Mouse (Mus musculus) heart, postnatal 10 days (tissue): ENCODE measurements around the gene Slc16a3. TPM values are rescaled to one million over a fixed set of nuclear protein-coding genes. Genes with fewer than 3 reads are reported as not detected.

Source experiments
- DNase-seq, 2 experiments: peaks; one replicate each; pipeline ENCODE4 v3.0.0; 2021
- intact Hi-C: fragments of 180-260 bp; cut with DNase I; formaldehyde crosslinking; loops from one replicate; pipeline ENCODE4 v1.15.1; 2025
- total RNA-seq, 2 experiments: library from RNA; stranded (reverse); gene quantifications; 2 replicates each; pipeline ENCODE4 v1.2.3; 2021

The Slc16a3 gene
- total RNA-seq, 2 experiments from 2014 or later, result 4.0 to 4.4 TPM

- intact Hi-C loops, result no loop called here
- DNase-seq, result no peak
Measured at GRCm38 (mm10) chr11:121006184-121006583, 57.9 kb downstream of the Slc16a3 start.

GRCm38 (mm10) chr11:121010044-121010755 is 61.9 kb downstream of the Slc16a3 start:
- DNase-seq, result no peak
- intact Hi-C loops, result no loop called here

Other genes with a start within 250 kb of the Slc16a3 start
- 10 to 100 TPM; 38.1 to 40.6 TPM for gene Cenpx, start 234.7 kb upstream of the Slc16a3 start, total RNA-seq
- 10 to 100 TPM in 1 of 2 experiments, 1 to 10 TPM in 1; 9.7 to 10.1 TPM for gene Lrrc45, start 234.6 kb upstream of the Slc16a3 start, total RNA-seq
- gene Rac3, start 227.0 kb upstream of the Slc16a3 start, total RNA-seq, result 1 to 10 TPM; 1.4 to 1.7 TPM
- gene Dcxr, start 221.2 kb upstream of the Slc16a3 start, total RNA-seq, result 1 to 10 TPM; 3.2 to 4.1 TPM
- 10 to 100 TPM in 1 of 2 experiments, 1 to 10 TPM in 1; 8.3 to 14.4 TPM for gene Cbr2, start 216.4 kb upstream of the Slc16a3 start, total RNA-seq
- 10 to 100 TPM; 20.1 to 21.0 TPM for gene Hmga1b, start 185.7 kb upstream of the Slc16a3 start, total RNA-seq
- gene Rfng, start 164.3 kb upstream of the Slc16a3 start, total RNA-seq, result 10 to 100 TPM; 12.2 to 12.5 TPM
- gene Gps1, start 164.2 kb upstream of the Slc16a3 start, total RNA-seq, result 10 to 100 TPM; 61.7 to 69.1 TPM
- 10 to 100 TPM; 33.1 to 34.8 TPM for gene Dus1l, start 152.1 kb upstream of the Slc16a3 start, total RNA-seq
- gene Fasn, start 123.9 kb upstream of the Slc16a3 start, total RNA-seq, result 10 to 100 TPM; 27.4 to 33.8 TPM
- gene Ccdc57, start 15.6 kb upstream of the Slc16a3 start, total RNA-seq, result 1 to 10 TPM; 1.7 to 1.8 TPM
- 10 to 100 TPM; 86.0 to 89.5 TPM for gene Csnk1d, start 42.9 kb downstream of the Slc16a3 start, total RNA-seq
- under 1 TPM in 1 of 2 experiments, not detected in 1; 0.26 TPM for gene Cd7, start 90.9 kb downstream of the Slc16a3 start, total RNA-seq
- gene Sectm1b, start 115.1 kb downstream of the Slc16a3 start, total RNA-seq, result not detected
- not detected for gene Sectm1a, start 132.7 kb downstream of the Slc16a3 start, total RNA-seq
- not detected for gene Tex19.2, start 170.2 kb downstream of the Slc16a3 start, total RNA-seq
- not detected for gene Tex19.1, start 197.7 kb downstream of the Slc16a3 start, total RNA-seq
- gene Uts2r, start 211.8 kb downstream of the Slc16a3 start, total RNA-seq, result under 1 TPM; 0.24 to 0.35 TPM